Mouse (Mus musculus) WW6 (cell line): ENCODE measurements at regions not wholly inside any gene's neighbourhood (a gene's known extent, or its start where the extent isn't known, plus 50 kb on each side); places are given as distances from the start of the nearest gene placed in this dataset.

Experiments used
- DNase-seq: peaks from one replicate; pipeline ENCODE4 v3.0.0-alpha.2; 2013; ENCODE audit warnings: low read depth, low spot score

DNA sequence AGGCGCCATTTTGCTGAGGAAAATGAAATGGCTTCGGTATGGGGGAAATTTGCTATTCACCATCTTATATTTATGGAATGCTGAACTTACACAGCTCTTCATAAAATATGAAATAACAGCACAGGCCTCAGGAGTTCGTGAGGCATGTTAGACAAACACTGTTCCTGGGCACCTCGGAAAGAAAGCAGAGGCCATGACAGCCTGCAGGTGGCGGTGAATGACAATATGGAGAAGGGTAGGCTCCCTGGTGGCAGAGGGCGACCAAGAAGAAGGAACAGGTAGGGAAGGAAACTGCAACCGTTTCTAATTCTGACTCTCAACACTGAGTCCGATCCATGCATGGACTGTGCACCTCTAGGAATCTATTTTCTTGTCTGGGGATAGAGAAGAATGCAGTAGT is 553.6 kb upstream of the Tmpo start:
- no peak for DNase-seq

DNA sequence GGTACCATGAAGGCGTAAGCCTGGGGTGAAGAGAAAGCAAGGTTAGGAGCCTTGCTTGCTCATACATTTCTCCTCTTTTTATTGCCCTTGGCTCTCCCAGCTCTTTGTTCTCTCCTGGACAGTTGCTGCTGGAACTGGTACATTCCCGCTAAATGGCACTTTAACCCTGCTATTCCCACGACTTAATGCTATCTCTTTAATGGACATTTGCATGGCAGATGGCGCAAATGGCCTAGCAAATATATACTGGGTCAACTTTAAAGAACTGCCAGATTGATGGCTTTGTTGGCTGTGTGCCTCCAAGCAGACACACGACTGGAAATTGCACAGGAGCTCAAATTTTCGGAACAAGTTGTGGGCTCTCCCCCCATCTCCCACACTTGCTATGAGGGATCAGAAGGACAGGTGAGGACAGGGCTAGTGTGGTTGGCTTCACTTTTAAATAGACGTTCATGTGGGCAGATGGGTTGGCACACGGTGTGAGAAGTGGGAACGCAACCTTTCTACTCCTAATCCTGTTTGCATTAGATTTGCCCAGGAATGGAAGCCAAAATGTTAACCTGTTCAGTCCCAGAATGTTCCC is 551.0 kb upstream of the Tmpo start:
- no peak for DNase-seq

DNA sequence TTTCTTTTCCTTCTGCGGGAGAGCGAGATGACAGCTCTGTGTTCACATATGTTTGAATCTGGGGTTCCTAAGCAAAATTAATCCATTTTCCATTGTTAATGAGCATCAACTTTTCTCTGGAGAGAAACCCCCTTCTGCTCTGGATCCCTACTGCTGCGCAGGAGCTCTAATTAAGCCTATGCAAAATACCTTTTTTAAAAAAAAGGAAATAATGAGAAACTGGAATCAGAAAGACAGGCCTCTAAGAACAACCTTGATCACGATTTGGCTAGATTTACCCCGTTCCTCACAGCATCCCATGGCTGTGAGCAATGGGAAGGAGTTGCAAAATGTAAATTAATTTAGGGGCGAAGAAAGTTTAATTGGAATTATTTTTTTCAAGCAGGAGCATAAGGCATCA is 548.9 kb upstream of the Tmpo start:
- no peak for DNase-seq

DNA sequence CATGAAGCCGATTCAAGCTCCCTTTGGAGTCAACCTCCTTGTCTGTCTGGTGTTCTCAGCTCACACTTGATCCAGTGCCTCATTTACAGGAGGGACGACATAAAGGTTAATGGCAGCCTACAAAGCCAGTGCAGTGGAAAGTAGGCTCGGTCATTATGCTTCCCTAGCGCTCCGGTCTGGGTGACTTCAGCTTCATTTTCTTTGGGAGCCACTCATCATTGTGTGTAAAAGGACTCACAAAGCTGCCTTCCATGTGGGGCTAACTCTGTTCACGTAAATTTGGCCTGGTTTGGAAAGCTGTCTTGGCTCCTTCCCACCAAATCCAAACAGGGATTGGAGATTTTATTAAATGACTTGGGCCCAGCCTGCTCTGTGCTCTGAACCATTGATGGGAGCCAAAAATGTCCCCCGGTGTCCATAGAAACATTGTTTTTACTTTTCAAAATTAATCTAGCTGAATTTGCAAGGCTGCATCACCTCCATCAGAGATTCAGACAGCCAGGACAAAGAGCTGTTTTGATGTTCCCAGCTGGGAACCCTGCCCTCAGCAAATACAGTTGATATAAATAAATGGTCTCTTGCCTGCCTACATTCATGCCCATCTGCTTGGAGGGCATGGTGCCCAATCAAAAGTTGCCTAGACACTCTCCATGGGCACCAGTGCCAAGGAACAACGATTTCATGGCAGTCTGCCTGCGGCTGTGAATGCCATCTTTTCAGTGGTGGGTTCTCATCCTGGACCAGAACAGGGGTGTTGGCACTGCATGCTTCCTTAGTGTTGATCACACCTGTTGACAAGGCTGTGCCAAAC is 538.7 kb upstream of the Tmpo start:
- no peak for DNase-seq

DNA sequence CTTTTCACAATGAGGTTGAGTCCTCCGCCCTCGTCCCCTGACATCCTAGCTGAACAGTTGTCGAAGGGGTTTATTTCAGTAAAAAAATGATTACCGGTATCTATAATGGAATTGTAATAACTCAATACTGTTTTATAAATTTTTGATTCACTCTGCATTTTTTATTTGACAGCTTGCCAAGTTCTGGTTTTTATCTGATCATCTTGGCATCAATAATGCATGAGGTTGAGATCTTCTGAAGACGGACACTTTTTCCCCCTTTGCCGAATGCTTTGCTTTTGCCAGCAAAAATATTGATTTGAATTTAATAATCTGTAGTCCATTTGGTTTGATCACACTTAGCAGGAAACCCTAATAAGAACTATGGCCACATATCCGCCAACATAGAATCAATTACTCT is 535.5 kb upstream of the Tmpo start:
- no peak for DNase-seq

DNA sequence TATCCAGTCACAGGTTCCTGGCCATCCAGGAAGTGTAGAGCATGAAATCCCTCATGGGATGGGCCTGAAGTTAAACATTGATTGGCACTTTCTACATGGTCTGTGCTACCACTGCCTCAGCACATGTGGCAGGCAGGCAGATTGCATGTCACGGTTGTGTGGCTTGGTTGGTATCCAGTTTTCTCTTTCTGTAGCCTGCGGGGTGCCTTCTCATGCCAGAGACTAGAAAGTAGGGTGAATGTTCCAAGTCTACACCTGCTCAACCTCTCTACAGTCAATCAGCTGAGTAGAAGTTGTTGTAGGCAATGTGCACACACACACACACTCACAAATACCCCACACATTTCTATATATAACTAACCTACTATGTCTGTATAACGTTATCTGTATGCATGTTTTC is 533.5 kb upstream of the Tmpo start:
- no peak for DNase-seq

DNA sequence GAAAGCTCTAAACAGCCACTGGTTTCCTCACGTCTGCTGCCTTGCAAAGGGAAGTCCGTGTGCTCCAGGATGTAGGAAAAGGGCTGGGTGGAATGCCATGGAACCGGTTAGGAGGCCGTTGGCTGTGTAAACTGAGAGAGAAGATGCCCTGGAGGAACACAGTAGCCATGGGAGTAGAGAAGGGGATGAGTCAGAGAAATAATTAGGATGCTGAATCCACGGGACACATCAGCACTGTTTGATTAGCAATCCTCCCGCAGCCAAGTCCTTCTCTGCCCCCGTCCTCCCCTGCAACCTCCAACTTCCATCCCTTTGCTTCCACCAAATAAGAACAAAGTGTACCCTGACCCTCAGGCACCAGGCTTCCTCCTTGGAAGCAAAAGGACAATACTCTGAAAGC is 532.4 kb upstream of the Tmpo start:
- no peak for DNase-seq

DNA sequence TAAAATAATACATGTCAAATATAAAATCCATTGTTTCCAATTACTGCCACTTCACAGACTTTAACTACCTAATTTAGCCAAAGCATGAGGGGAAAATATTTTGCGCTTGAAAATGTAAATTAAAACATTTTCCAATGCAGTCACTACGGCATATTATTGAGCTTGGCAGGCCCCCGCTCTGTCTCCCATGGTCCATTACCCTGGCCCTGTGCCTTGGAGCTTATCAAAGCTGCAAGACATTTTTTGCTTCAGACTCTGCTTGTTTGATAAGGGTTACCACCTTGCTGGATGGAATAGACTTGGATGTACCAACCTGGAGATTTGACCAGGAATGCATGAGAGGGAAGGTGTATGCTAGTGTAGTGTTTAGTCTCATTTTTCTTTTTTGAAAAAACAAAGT is 525.7 kb upstream of the Tmpo start:
- no peak for DNase-seq

DNA sequence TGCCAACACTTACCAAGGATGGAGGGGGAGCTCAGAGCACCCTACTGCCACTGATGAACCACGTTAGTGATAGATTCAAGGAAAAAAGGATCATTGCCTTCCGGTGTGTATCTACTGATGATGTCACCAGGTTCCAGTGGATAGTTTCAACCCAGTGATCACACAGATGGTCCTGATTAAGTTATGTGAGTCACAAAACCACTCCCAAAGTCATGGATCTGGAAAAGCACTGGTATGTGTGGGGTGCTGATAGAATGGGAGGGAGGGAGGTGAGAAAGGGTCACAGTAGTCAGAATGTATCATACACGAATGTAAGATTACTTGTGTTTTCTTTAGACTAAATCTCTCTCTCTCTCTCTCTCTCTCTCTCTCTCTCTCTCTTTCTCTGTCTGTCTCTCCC is 523.6 kb upstream of the Tmpo start:
- no peak for DNase-seq

DNA sequence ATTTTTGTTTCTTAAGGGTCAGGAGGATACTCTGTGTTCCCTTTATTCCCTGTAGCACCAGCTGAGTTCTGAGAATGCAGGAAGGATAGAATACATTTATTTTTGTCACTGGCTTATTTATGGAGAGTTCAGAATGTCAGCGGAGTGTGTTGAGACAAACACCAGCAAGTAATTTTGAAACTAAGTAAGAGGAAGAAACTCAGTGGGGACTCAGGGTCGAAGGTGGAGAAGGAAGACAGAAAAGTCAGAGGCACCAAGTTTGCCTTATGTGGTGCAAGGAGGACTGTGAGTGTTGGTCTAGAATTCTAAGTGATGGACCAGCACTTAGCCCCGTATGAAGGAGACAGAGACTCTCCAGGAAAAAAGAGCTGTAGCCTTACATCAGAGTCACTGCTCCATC is 520.7 kb upstream of the Tmpo start:
- no peak for DNase-seq

DNA sequence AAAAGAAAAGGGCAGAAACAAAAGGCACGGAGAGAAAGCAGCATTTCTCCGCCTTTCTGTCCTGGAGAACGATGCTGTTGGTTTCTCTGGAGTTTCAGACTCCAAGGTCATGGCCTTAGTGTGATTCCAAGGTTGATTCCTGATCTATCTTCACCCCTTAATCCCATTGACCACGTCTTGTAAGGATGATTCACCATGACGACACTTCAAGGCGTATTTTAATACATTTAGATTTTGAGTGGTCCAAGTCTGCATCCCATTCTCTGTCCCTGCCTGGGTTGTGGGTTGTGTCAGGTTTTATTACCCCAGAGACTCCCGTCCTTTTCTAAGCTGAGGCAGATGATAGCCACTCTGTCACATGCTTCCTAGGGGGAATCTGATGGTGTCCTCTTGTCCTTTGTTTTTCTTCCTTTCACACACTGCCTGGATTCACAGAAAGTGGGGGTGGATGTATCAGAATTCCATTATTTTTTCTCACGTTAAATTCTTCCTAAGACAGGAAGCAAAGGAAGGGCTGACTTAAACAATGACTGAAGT is 505.0 kb upstream of the Tmpo start:
- DNase-seq, result no peak

DNA sequence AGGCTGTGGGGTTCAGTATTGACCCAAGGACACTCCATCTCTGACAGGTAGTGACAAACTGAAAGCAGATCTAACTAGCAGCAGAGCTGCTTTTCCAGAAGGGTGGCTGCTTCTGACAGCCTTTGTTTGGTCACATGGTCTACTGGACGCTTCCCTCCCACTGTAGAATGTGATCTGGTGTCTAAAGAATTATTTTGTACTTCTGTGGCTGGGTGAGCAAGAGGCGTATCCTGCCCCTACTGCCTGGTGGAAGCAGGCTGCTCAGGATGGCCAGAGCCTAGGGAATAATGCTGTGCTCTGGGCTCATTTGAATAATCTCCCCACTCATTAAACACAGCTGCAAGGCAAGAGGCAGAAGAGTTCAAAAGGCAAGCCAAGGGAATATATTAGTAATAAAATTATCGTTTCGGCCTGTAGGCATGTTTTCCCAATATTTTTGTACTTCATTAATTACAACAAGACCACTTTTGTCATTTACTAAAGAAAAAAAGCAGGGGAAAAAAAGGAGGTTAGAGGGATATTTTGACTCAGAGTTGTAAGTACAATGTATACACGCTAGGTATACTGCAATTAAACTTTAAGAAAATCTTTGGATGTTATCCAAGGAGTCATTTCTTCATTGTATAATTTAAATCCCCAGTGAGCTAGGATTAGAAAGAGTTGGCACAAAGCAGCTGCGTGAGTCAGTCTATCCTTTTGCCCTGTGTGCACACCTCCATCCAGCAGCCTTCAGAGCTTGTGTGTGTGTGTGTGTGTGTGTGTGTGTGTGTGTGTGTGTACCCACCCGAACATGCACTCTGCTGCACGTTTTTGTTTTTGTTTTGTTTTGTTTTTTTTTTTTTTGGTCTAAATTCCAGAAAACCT is 504.3 kb upstream of the Tmpo start:
- no peak for DNase-seq

DNA sequence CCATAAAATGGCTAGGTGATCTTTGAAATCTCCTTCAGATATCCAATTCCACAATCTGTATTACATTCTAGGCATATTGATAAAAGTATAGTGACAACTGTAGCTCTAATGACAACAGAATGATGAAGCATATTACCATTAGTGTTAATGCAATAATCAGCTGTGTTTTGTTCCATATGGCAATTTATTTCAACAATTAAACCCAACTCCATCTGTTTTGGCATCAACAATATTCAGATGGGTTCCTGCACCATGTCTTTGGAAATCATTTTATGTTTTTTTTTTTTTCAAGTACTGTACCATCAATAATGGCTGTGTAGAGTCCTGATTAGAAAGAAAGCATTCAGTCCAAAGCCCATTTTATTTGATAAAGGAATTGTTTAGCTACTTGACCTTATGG is 498.5 kb upstream of the Tmpo start:
- no peak for DNase-seq

DNA sequence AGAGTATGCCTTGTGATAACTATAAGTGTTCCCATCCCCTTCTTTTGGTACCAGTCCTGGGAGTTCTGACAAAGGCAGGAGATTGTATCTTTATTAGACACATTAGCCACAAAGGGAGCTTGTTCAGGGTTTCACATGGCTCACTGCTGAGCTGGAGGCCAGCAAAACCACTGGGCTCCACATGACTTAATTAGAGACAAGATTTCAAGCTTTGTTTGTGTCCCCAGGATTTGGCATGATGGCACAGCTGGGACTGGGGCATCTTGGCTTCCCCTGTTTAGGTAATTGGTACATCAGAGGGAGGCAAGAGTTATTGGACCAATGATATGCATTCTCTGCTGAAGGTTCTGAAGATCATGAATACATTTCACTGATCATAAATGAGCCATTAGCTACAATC is 456.8 kb upstream of the Tmpo start:
- DNase-seq, result no peak

DNA sequence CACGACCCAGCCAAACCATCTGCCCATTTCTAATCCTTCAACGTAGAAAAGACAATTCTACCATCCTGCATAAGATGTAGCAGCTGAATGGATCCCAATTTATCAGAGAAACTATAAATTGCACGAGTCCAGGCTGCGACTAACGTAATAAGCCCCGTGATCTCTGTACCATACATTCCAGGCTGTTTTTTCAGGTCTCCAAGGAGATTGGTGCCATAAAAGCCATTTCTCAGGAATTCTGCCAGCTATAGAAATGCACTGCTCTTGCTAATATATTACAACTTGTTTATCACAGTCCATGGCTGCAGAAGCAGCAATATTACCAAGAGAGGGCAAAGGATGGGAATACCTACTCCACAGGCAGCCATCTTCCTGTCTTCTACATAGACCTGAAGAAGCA is 447.6 kb upstream of the Tmpo start:
- no peak for DNase-seq

DNA sequence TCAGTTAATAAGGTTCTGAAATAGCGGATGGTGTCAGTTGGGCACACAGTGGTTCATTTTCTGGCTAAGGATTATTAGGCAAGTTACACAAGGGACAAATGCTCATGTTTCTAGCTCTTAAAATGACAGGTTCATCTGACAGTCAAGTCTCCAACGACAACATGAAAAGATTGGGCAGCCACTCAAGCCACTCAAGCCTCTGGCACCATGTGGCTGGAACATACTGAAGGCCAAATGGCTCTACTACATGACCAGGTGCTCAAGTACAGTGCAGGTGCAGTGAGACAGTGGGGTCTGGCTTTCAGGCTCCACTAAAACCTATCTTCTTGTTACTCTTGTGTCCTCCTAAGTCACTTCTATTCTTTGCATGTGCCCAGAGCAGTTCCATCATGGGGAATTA is 441.2 kb upstream of the Tmpo start:
- DNase-seq, result no peak

DNA sequence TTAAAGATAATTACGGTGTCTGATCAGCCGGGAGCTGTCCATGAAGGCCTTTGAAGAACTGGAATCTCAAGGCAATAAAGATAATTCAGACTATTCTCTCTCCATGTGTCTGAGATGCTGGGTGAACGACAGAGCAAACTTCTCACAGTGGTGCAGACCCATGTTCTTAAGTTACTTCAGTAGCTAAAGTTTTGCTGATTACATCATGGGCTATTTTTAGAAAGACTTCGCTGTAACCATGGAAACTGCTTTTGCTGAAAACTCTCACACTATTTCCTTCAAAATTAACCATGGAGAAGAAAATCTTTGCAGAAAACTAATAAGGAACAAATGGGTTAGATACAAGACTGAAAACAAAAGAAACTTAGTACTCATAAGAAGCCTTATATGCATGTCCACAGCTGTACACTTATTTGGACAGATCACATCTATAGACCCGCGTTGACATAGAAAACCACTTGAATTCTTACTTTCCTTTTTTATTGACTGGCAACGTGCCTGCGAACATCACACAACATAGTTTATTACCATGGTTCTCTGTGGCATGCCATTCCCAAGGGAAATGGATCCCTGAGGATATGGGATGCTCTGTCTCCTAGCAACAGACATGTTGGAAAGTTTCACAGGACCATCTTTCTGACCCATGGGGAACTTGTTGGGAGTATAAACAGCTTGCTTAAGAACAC is 432.8 kb upstream of the Tmpo start:
- DNase-seq, result no peak

DNA sequence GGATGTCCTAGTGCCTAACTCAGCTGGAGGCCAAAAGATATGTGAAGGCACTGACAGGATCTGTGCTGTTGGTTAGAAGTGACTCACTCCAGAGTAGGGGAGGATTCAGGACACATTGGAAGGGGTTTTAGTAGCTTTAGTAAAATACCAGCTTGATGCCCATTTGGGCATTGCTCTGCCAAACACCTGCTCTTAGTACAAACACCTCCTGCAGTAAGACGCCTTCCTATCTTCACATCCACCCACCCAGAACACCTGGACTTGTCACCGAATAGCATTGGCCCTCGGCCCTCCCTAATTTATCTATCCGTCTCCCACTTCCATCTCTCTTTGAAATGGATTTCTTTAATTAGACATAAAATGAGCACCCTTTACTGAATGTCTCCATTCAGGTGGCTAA is 430.9 kb upstream of the Tmpo start:
- DNase-seq, result no peak

DNA sequence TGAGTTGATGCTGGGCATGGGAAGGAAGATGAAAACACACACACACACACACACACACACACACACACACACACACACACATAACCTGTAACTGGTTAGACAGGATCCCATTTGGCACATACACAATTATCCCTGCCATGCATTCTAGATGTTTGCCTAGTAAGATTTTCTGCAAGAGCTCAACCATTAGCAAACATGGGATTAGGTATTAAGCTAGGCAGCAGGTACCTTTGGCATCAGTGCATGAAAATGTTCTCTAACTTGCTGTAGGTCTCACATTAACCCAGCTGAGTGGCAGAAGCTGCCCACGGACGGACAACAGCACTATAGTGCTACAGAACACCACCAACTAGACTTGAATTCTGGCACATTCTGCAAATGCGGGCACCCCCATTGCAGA is 413.8 kb upstream of the Tmpo start:
- DNase-seq, result no peak

DNA sequence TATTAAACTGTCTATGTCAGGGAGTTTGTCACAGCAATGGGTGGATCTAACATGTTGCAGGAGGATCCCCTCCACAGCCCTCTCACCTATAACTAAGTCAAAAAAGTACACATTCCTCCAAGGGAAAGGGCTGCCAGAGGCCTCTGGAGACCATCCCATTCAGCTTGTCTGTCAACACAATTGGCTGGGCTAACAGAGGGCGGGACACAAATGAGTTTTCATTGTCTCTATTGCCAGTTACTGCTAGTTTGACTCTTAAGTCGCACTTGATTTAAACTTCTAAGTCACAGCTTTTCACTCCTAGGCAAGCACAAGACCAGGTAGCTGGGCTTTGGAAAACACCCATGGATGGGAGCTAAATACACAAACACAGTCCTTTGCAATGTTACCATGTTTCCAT is 412.3 kb upstream of the Tmpo start:
- no peak for DNase-seq

DNA sequence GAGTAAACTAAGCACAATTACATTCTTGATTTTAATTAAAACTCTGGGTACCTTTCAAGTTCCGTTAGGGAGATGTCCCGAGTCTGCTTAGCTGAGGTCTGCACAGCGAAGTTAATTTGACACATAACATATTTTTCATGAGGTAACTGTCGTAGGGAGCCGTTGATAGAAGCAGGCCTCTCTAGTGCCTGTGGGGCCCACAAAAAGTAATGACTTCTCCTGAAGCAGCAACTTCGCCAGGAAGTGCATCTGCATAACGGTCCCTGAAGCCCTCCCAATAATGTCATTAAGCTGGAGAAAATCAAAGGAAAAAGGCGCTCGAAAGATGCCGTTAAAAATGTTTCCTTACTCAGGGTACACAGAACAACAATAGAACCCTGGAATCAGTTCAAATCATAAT is 410.7 kb upstream of the Tmpo start:
- DNase-seq, result no peak

DNA sequence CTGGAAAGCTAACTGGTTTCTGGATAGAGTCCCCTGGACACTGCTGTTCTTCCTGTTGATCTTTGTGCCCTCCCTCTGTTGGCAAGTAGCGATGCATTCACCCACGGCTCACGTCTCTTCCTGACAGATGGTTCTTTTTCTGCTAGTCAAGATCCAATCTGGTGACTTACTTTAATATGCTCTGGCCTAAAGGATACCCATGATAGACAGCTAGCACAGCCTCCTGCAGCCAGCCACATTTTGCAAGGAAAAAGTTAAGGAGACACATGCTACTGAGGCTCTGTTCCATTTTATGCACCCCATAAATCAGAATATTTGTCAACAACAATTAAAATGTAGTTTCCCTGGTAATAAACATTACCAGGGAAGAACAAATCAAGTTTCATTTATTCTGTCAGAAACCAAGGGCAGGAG is 410.3 kb upstream of the Tmpo start:
- DNase-seq, result no peak
